Mouse (Mus musculus) thymus, adult 18-20 months (tissue): ENCODE data around the gene Rhox6.
"Not testable (repeated sequence)": the region's sequence is repeated elsewhere in the genome, so short reads cannot be mapped to it uniquely, and the experiment has no call there.

Source experiments
- DNase-seq, 2 experiments: peaks; one replicate each; pipeline ENCODE4 v3.0.0; 2022; ENCODE audit warnings: mixed read lengths in 2 of 2

The Rhox6 gene

GRCm38 (mm10) chrX:37826610-37827009 is at the start of gene Rhox6:
TSS of gene Rhox6 (plus strand) at chrX:37826910.
- DNase-seq: not testable (repeated sequence)

GRCm38 (mm10) chrX:37807286-37808080 is 19.2 kb upstream of the Rhox6 start:
- no peak for DNase-seq

- DNase-seq: no peak
Measured at GRCm38 (mm10) chrX:37809396-37809795, 17.3 kb upstream of the Rhox6 start.

GRCm38 (mm10) chrX:37811179-37811578 is 15.5 kb upstream of the Rhox6 start:
- no peak for DNase-seq

- DNase-seq: no peak
Measured at GRCm38 (mm10) chrX:37815665-37816064, 11.0 kb upstream of the Rhox6 start.

- not testable (repeated sequence) for DNase-seq
Measured at GRCm38 (mm10) chrX:37831386-37831785, 4.7 kb downstream of the Rhox6 start, which contains the start of gene Rhox7a. TSS of gene Rhox7a (plus strand) at chrX:37831686.

GRCm38 (mm10) chrX:37871641-37872040 is 44.9 kb downstream of the Rhox6 start:
- DNase-seq: no peak

GRCm38 (mm10) chrX:37878844-37879243 is 52.1 kb downstream of the Rhox6 start, which contains the start of gene Rhox8:
TSS of gene Rhox8 (minus strand) at chrX:37878944.
- DNase-seq: no peak
